Mouse (Mus musculus): ENCODE data around the gene Prnp. TPM values are rescaled to one million over a fixed set of nuclear protein-coding genes. Genes with fewer than 3 reads are reported as not detected.

The Prnp gene
- total RNA-seq, 2 experiments from 2014 or later = 66.2 to 67.2 TPM

DNA sequence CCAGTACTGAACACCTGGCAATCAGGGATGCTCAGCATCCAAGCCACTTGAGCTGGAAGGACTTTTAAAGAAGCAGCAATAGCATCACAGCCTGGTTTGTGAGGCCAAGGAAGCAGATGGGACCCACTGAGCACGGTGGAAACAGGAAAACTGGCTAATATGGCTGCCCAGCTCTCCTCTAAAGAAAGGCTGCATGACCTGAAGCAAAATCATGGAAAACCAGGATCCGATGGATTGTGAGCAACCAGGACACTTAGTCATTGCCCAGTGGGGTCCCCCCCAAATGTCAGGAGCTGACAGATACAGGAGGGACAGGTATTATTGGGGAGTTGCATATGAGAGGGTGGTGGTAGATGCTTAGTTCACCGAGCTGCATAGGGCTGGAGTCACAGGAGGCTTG lies 38.4 kb downstream of the Prnp start:
- peak in 1 of 2 experiments; percentile 2 for DNase-seq (ENCODE audit: low spot score in 2 of 2)

DNA sequence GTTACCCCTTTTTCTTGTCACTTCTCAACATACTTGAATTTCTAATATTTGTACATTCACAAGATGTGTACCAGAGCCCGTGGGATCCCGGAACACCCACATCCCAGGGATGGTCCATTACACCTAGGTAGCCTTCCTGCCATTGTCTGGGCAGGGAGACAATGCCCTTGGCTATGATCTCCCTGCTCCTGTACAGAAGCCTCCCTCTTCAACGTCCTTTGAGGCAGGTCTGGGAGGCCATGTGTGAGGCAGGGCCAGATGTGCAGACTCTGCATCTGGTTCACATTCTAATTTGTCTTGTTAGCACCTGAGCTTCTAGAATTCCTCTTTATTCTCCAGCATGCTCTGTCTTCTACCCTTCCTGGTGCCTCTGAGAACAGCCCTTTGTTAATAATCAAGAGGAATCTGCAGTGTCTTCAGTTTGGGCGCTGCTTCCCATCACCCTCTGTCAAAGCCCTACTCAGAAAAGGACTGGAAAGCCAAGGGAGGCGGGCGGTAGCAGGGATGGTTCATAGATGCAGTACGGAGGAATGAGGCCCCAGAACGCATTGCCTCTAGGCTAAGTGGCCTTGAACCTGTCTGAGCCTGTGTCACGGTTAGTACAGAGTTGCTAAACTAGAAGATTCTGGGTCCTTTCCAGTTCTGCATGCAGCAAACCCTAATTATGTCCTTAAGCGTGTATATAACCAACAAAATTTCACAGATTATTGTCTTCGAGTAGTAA lies 39.4 kb downstream of the Prnp start:
- peak in 1 of 2 experiments; percentile 9 for DNase-seq (ENCODE audit: low spot score in 2 of 2)

DNA sequence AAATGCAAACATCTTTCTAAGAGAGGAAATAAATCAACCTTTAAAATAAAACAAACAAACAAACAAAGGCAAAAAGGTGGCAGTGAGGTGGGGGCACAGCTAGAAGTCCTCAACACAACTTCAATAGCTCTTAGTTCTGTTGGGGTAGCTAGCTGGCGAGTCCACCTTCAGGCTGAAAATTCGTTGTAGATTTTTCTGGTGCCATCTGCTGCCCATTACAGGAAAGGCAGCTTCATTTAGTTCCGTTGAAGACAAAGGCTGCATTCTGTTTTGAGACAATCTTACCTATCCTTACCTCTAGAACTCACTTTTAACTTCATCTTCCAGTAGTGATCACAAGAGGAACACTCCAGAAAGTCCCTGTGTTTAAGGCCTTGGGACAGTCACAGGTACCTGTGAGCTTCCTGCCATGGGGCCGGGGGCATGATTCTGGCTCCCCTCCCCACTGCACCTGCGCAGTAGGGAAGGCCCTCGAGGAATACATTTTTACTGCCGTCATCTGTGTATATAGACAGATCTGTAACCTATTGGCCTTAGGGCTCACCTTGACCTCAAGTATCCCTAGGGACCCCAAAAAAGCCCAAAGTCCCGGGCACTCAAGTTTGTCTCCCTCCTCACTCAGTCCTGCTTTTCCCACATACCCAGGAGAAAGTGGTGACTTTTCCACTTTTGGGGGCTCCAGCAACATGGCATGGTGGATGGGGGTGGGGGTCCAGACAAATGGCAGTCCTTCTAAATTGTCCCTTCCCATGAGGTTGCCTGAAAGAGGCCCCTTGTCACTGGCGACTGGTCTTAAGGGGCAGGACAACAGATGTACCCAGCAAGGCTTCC lies 40.3 kb downstream of the Prnp start:
- DNase-seq (ENCODE audit: low spot score in 2 of 2) = peak in 1 of 2 experiments; percentile 6

DNA sequence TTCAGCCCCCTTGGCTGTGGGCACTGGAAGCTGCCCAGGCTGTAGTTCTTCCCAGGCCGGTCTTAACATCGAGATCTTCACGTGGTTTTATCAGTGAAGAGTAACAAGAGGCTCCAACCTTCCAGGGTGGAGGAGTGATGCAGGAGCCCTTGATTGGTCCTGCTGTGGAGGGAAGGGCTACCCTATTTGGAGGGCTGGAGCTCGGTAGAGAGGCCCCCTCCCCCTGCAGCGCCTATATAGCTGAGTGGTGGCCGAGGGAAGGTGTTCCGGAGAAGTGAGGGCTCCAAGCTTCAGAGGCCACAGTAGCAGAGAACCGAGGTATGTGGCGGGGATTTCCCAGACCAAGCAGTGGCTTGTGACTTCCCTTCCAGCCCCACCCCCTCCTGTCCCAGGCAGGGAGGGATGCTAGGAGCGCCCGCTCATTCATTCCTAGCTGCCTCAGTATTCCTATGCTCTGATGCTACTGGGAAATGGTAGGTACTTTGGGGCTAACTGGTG lies 40.9 kb downstream of the Prnp start, which contains the start of gene Prnd:
Gene Prnd, plus strand, starts transcription at position 264 of the 498 bp plus-strand sequence.
- no peak for DNase-seq (ENCODE audit: low spot score in 2 of 2)

DNA sequence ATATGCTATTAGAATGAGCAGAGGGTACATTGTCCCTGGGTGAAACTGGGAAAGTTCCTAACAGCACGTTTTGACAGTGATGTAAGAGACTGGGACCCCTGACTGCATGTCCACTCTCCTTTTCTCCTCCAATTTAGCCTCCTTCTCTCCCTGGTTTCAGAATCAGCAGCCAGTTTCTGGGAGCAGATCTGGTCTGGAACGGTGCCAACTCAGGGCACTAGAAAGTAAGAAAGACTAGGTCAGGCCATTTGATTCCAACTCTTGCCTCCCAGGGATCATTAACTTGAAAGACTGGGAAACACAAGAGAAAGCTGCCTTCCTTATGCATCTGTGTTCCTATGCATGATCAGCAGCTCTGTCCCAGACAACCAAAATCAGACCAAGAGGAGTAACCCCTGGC lies 42.7 kb downstream of the Prnp start:
- DNase-seq (ENCODE audit: low spot score in 2 of 2) = no peak

DNA sequence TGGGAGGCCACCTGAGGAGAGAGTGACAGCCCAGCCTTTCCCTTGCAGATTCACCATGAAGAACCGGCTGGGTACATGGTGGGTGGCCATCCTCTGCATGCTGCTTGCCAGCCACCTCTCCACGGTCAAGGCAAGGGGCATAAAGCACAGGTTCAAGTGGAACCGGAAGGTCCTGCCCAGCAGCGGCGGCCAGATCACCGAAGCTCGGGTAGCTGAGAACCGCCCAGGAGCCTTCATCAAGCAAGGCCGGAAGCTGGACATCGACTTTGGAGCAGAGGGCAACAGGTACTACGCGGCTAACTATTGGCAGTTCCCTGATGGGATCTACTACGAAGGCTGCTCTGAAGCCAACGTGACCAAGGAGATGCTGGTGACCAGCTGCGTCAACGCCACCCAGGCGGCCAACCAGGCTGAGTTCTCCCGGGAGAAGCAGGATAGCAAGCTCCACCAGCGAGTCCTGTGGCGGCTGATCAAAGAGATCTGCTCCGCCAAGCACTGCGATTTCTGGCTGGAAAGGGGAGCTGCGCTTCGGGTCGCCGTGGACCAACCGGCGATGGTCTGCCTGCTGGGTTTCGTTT lies 43.3 kb downstream of the Prnp start:
- peak in 1 of 2 experiments; percentile 14 for DNase-seq (ENCODE audit: low spot score in 2 of 2)

DNA sequence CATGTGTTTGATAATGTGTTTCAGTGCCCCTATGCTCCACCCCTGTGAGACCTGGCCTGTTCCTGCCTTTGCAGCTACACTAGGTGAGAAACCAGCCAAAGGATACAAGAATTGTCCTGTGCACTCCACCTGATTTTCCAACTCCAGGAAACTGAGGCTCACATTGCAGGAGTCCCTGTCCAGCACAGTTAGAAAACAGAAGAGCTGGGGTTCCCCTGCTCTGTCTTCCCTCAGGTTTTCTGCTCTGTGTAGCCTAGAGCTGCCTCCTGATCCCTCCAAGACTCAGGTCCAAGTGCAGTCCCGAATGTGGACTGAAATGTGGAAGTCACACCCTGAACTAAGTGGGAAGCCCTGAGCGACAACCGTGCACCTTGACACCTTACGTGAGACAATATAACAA lies 44.0 kb downstream of the Prnp start:
- DNase-seq (ENCODE audit: low spot score in 2 of 2) = no peak

DNA sequence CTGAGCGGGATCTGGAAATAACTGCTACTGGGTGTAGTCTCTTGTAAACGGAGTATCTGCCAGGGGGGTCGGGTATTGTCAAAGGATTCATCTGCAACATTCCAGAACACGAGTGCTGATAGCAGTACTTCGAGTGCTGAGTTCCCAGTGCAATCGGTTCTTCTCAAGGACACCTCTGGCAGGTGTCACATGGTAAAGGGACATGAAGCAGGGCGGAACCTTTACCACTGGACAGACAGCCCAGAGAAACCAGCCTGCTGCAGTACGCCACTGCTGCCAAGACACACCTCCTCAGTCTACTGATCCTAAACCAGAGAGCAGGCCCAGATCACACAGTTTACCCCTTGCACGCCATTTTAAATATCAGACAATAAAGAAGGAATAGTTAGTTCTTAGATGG lies 45.1 kb downstream of the Prnp start:
- DNase-seq (ENCODE audit: low spot score in 2 of 2) = no peak

DNA sequence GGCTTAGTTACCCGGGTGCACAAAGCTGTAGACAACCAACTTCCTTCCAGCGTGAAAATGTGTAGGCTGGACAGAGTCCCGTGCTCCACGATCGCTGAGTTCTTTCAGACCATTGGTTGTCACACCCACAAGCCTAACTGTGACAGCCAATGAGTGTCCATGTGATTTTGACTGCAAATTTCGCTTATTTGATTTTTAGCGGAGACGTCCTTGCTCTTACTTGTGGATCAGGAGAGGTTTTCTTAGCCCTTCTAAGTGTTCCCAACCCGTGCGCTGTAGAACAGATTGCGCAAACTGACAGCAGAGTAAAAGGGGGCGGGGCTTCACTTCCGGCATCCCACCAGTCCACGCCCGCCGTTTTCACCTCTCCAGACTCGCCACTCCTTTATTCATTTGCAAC lies 45.5 kb downstream of the Prnp start:
- peak in 1 of 2 experiments; percentile 16 for DNase-seq (ENCODE audit: low spot score in 2 of 2)

DNA sequence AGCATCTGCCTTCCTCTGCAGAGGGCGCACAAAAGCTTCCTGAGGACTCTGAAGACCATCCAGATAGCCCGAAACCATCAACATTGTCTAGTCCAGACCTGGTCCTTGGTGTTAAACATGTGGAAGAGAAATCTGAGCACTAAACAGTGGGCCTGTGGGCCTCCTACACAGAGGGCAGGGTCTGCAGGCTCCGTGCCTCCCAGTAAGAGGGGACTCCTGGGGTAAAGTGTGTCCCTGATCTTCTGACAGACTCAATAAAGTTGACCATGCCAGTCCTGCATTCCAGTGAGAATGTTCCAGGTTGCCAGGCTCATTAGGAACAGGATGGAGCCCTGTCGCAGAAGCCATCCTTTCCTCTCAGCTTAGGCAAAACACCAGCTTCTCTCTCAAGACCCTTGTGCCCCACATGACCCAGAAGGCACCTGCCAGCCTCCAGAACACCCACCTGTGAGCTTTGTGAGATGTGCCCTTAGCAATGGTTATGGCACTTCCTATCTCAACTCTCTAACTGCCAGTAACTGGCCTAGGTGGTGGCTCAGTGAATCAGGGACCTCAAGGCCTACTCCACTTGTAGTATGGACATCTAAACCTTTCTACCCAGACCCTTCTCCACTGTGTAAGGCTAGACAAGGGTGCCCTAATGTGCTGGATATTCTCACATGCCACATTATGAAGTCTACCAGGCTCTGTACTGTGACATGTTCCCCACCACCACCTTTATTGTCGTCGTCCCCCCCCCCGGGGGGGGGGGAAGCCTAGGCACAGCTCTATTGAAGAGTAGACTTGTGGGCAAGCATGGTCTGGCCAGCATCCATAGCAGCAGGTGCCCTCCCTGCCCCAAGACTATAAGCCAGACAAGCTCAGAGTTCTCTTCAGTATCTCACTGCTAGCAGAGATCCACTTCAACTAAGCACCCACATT lies 46.9 kb downstream of the Prnp start:
- DNase-seq (ENCODE audit: low spot score in 2 of 2) = peak in 1 of 2 experiments; percentile 13

DNA sequence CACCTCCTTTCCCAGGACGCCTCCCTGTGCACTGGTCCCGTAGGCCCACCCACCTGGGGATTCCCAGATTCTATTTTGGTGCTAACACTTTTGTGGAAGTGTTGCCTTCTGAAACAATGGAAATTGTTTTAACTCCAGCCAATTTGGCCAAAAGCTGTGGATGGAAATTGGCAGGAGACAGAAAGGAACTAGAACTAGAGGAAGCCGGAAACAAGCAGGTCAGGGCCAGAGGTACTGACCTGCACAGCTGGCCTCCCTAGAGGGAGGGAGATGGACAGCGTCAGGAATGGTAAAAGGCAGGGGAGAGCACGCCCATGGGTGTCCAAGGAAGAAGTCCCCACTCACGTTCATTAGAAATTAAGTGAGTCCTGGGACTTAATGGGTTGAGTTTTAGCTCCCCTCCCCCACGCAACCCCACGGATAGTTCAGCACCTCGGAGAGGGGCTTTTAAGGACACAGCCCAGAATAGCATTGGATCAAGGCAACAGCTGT lies 48.0 kb downstream of the Prnp start:
- peak in 1 of 2 experiments; percentile 15 for DNase-seq (ENCODE audit: low spot score in 2 of 2)

DNA sequence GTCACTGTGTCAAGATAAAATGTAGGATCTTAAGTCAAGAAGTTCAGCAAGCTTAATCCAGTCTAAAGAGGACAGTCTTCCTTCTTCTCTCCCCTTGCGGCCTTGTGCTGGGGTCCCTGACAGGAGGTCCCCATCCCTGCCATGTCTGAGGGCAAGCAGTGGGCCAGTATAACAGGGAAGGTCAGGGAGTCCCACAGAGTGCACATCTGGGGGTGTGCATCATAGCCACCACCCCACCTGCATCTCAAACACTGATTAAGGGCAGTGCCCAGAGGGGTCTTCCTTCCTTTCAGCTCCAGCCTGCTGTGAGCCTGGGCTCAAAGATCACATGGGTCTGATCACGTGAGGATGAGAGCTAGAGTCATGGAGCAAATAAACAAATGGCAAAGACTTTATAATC lies 51.9 kb downstream of the Prnp start:
- no peak for DNase-seq (ENCODE audit: low spot score in 2 of 2)

DNA sequence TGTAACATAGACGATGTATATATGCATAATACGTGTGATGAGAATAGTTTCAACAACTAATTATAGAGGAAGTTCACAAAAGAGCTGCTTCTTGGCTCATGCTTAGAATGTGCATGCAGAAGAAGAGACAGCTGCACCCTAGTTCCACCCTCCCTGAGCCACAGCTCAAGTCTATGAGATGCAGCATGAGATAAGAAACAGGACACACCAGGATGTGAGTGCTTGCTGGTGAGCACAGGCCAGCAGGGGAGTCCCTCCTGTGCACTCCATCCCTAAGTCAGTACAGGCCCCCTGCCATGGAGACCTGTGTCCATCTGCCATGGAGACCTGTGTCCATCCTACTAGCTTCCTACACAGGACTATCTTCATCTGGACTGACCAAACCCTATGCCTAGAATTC lies 60.9 kb downstream of the Prnp start:
- DNase-seq (ENCODE audit: low spot score in 2 of 2) = no peak

DNA sequence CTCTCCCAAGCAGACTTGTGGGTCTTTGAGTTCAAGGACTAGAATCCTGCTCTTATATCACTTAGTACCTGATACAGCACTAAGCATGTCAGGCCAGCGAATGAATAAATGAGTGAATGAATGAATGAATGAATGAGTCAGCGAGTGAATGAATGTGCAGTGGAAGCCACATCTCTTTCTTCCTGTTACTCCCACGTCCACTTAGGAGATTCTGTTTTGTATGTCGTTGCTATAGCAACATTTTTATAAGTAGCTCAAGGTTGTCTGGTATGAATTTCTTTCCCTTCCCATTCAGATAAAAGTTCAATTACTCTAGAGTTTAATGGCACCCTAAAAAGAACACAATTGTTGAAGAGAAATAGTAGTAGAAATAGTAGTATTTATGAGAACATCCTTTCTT lies 61.4 kb downstream of the Prnp start:
- DNase-seq (ENCODE audit: low spot score in 2 of 2) = no peak

DNA sequence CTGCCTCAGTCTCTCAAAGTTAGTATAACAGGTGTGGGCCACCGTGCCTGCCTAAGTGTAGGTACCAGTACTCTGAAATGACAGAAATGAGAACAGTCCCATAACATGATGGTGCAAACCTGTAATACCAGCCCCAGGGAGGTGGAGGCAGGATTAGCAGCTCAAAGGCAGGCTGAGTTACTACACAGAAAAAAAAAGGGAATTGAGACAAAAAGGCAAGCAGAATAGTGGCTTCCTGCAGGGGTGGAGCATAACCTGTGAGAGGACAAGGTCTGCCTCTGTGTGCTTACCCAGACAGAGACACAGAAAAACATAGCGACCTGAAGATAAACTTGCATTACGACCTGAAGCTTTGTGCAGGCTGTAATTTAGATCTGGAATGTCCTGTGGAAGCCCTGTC lies 66.9 kb downstream of the Prnp start:
- DNase-seq (ENCODE audit: low spot score in 2 of 2) = no peak

DNA sequence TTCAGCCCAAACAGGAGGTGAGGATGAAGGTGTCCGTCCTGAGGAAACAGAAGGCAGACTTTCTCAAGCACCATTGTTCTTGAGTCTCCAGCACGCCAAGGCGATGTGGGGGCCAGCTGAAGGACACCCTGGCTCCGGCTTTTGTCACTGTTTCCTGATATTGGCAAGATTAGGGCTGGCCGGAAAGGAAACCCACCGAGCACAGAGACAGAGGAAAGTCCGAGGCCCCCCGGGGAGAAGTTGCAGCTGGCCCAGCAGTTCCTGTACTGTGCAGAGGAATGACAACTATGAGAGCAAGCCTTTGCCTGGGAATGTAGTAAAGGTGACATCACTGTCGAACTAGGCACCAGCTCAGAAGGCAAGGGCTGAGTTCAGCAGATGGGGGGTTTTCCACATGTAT lies 71.1 kb downstream of the Prnp start:
- DNase-seq (ENCODE audit: low spot score in 2 of 2) = peak in 1 of 2 experiments; percentile 31

DNA sequence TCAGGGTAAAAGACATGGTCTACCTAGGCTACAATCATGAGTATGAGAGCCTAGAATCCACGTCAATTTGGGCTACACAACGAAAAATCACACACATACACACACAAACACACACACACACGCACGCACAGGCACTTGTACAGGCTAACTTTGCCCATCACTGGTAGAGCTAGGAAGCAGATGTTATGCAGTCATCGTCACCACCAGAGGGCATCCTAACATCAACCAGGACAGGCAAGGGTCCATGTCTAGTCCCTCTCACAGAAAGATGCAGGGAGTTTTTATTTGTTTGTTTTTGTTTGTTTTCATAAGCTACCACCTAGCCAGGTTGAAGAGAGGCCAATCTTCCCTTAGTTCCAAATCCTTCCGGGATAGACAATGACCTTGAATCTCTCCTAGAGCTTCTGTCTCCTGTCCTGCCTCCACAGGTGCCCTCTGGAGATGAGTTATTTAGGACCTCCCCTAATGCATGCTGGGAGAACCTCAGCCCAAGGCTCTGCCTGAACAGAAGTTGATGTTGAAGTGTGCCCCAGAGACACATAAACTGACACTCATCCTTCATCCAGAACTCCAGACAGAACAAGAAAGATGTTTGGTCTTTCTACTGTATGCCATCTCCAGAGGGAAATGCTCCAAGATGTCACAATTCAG lies 72.9 kb downstream of the Prnp start:
- peak in 1 of 2 experiments; percentile 51 for DNase-seq (ENCODE audit: low spot score in 2 of 2)

DNA sequence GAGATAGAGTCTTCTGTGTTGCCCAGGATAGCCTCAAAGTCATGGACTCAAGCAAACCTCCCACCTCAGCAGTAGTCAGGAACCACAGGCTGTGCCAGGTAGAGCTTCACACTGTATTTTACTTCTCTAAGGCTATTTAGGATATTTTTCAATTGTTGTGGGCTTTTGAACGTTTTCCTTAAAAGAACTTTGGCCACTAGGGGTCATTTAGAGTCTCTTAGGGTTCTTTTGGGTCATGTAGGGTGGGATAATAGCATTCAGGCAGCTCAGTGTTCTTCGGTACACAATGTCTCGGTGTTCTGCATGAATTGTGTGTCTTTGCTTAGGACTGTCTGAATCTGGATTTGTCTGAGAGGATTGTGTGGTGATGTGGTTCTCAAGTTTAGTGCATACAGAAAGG lies 78.2 kb downstream of the Prnp start:
- DNase-seq (ENCODE audit: low spot score in 2 of 2) = no peak
